Mouse (Mus musculus) cerebellum, postnatal 14 days (tissue): ENCODE data around the gene Dzip1l.

Source experiments
- DNase-seq, 2 experiments: peaks; one replicate each; pipeline ENCODE4 v3.0.0; 2021; ENCODE audit warnings: mixed read lengths in 2 of 2

Gene Dzip1l

DNA sequence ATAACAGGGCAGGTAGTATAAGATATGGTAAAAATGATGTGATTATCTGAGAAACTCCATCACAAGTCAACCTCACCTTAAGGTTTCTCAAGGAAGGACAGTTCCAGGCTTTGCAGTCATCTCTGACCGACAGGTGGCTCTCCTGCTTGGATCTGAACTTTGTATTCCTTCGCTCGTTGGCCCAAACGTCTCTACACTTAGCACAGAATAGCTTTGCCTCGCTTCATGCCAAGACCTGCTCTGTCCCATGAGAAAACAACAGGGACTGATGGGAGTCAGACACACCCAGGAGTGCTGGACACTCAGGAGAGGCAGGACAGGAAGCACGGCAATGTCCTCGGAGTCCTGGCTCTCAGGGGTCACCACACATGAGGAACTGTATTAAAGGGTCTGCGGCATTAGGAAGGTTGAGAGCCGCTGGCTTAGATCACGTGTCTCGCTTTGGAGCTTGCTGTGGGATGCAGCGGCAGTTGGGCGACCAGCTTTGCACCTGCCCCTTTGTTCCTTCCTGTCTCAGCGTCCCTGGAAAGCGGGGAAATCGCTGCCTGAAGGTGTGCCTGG is 32.4 kb downstream of the Dzip1l start:
- no peak for DNase-seq

DNA sequence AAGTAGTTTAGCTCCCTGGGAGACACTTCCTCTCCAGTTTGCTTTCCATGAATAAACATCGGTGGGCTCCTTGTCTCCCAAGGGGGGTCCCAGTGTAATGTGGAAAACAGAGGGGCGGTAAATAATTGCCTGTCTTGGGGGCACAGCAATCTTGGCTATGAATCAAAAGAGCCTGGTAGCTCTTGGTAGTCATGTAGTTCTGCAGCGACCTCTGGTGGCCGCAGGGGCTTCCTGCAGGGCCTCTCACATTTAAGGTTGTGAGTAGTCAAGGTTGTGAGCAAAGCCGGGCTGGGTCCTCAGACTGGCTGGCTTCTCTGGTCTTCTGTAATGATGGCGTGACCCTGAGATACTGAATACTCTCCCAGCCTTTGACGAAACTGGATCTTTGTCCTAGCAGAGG is 33.1 kb downstream of the Dzip1l start:
- DNase-seq: peak; percentile 75 to 84

DNA sequence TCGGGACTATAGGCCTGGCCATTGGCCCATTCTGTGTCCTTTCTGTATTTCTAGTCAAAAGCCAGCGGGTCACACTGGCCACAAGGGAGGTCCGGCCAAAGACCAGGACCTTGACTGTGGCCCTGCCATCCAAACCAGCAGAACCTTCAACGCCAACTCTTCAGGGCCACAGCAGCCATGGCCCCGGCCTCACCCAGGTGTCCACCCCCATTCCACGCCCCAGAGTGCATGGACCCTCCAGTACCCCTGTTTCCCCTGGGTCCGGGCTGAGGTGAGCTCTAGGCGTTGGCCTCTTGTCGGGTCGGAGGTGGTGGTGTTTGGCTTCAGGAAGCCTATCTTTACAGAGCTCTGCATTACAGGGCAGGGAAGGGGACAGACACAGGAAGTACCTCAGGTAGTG is 33.6 kb downstream of the Dzip1l start:
- DNase-seq: no peak

DNA sequence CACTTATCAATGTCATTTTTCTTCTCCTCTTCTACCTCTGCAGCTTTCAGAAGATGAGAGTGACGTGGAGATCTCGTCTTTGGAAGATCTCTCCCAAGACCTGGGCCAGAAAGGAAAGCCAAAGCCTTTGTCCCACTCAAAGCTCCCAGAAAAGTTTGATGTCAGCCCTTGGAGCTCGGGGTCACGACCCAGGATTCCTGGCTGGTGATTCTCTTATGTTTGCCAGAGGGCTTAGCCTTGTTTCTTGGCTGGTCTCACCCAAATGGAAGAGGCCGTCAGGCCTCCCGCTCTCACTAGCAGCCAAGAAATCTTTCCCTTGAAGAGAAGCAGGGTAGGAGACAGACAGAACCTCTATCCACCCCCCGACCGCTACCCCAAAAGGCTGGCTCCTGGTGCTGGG is 38.3 kb downstream of the Dzip1l start:
- DNase-seq: no peak

DNA sequence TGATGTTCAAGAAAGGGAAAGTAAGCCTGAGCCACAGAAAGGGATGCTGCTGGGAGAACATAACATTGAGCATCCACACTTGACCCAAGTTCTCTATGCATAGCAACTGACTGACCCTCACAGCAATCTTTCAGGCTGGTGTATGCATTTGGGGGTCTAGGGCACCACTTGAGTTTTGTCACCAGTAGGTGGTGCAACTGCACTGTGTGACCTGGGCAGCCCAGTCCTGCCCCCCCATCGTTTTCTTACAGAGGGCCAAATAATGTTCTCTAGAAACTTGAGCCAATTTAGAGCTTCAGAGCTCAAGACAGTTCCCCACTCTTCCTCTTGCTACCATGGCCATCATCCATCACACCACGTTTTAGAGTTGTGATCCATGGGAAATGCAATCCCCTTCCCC is 42.3 kb downstream of the Dzip1l start:
- DNase-seq: peak; percentile 42 to 58

DNA sequence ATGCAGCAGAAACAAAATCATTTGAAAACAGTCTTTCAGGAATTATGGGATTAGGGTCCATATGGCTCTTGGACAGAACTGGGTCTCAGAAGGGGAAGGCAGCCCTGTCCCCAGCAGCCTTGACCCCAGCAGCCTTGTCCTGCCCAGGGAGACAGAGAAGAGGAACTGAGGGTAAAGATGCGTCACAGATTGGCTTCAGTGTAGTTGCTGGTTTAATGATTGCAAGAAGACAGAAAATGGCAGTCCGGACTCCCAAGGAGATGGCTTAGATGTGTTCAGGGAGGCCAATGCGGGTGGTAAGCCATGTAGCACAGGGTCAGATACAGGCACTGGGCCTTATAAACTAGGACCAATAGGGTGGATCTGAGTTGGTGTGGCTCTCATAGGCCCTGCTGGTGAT is 46.4 kb downstream of the Dzip1l start:
- DNase-seq: no peak

DNA sequence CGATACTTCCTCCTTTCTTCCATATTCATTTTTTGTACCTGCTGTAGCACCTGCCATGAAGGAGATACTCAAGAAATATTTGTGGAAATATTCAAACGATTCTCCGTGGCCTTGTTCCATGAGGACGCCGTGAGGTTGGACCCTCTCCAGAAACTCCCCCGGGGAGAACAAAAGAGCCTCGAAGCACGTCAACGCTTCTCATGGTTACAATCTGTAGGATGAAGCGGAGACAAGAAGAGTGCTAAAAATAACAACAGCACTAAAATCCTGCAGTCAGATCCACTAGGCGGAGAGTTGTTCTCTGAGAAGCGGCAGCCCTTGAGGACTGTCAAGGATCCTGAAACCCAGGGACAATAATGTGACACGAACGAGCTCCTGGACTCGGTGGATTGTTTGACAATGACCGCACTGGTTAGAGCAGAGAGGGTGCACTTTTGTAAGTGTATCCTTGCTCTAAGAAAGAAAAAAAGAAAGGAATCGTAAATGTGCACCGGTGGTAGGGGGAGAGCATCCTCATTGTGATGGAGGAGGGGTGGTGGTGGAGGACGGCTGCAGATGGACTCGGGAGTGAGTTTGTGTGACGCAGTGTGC is 52.8 kb downstream of the Dzip1l start:
- peak; percentile 18 to 36 for DNase-seq

DNA sequence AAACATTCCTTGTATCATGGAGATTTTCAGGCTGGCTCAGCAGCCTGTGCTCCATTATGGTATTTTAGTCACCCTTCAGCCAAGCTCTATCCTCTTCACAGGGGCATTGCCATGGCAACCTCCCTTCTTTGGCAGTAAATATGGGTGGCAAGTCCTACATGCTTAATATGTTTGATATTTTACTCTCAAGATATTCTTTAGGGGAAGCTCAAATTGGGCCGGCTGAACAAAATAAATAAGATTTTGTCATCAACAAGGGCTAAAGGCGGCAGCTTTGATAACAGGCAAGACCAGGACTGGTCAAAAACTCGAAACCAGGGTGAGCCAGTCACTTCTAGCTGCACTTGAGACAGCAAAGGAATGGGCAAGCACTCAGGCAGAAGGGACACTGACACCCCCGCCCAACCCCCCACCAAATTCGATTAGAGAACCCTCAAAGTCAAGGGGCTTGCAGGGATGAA is 55.8 kb downstream of the Dzip1l start:
- peak; percentile 61 to 67 for DNase-seq

DNA sequence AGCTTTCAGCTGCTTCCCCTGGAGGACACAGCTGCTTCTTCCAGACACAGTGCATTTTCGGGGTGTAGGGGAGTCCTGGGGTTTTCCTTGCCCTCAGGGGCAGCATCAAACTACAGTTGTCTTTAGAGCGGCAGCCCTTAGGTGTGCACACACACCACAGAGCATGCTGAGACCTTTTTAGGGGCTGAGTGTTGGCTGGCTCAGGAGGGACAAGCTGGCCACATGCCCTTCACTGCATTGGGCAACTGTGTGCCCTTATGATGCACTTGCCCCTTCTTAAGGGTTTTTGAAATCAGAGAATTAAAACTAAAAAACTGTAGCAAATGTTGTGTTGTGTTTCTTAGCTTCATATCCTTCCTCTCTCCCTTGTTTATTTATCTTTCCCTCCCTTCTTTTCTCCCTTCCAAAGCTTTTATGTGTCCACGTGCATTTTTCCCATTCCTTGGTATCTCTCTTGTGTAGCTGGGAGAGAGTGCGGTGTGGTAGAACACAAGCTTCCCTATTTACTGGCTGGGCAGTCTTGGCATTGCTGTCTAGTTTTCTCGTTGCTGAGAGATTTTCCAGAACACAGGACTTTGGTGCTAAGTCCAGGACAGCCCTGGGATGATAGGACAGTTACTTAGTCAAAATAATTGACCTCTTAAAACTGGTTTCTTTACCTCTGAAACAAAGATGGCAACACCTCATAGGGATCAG is 56.4 kb downstream of the Dzip1l start:
- DNase-seq: peak; percentile 30 to 43

DNA sequence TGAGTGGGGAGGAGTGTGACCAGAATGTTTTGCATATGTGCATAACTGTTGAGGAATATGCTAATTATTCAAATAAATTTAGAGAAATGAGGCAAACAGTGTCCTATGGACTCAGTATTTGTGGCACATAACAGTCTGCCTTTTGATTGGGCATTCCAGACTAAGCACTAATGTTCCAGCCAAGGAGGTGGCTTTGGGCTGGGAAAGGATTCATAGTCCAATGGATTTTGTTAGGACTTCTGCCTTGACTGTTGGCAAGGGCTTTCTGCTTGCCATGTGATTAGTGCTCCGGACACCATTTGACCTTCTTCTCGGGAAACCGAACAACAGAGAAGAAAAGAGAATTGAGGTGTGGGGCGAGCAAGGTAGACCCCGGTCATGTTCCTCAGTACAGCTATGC is 60.5 kb downstream of the Dzip1l start:
- no peak for DNase-seq

DNA sequence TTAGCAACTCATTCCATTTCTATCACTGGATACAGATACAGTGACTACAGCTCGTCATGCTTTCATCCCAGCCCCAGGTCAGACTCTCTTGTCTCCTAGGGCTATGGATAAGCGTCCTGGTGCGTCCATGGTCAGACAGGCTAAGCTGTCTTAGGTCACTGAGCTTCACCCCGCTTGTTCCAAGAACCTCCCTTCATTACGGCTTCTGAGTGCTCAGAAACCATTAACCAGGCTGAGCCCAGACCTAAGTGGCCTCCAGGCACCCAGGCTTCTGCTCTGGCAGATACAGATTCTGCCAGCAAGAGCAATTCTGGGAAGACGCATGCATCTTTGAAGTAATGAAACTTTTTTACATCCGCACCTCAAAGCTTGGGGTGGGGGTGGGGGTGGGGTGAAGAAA is 61.1 kb downstream of the Dzip1l start:
- no peak for DNase-seq

DNA sequence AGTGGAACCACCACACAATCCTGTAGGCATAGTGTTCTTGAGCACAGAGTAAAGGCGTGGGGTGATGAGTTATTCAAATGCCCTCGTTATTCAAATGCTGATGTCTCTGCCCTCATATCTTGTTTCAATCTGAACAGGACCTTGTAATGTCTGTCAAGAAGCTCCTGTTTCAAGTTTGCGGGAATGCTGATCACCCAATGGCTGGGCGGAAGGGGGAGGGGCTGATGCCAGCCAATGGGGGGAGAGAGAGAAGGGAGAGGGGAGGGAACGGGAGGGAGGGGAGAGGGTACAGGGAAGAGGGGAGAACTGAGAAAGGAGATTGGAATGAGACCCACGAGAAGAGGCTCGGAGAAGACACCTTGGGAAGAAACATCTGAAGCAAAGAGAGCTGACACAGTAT is 65.7 kb downstream of the Dzip1l start:
- DNase-seq: no peak

DNA sequence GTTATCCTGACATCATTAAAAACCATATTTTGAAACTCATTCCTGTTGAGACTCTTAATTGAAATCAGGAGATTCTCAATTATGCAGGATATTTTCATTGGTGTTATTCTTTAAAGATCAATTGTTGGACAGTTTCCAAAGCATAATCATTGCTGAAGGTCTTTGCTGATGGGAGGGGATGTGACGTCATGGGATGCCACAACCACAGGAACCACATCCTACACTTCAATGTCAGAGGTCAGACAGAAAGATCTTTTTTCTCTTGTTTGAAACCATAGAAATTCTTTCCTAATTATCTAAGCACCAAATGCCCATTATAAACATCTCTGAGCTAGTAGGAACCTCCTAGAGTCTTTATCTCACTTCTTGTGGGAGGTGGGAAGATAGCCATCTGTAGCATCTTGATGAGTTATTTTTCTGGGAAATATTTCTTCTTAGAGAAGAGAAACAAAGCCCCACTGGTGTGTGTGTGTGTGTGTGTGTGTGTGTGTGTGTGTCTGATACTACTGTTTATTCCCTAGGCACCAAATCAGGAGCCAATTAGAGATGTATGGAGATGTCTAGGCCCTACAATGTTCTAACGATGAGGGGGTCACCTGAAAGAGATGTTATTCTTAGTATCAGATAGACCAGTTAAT is 70.6 kb downstream of the Dzip1l start:
- no peak for DNase-seq

DNA sequence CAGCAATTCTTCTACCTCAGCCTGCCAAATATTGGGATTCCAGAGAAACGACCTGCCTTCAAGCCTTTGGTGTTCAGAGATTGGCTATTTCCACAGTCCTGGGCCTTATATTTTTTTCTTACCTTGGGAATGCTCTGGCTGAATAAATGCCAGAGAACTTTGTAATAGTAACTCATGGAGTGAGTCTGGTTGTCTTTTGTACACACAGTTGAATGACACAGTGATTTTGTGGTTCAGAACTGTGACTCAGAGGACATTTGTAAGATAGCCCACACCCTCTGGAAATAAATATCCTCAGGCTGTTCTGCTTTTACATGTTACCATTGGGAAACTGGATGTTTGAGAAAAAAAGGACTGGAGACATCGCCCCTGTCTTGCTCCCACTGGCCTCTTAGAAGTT is 71.9 kb downstream of the Dzip1l start:
- DNase-seq: no peak

DNA sequence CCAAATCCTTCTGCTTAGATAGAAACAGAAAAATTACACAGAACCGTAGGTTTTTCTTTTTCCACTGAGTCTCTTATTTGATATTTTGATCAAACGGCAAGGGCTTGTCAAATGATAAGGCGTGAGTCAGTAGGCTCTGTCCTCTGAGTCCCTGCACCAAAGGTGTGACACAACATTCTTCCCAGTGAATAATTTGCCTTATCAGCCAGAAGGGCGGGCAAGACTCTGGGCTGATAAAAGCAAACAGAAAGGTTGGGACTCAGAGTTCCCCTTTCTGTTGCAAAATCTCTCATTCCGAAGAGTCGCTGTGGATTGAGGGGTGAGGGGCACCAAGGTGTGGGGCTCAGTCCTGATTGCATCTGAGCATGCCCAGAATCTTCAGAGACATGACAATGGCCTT is 72.9 kb downstream of the Dzip1l start:
- no peak for DNase-seq

DNA sequence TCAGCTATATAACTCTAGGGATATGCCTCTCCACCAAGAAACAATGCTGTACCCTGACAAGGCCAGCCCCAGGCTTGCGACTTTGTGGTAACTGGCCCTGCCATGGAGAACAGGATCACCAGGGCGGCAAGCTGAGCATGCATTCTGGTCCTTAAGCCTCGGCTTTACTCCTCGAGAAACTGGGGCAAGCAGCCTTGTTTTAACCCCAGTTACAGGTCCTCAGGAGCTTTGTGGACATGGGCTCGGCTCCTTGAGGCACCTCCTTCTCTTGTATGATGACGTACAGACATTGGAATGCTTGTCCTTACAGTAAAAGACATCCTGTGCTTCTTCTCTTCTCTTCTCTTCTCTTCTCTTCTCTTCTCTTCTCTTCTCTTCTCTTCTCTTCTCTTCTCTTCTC is 74.4 kb downstream of the Dzip1l start:
- no peak for DNase-seq

DNA sequence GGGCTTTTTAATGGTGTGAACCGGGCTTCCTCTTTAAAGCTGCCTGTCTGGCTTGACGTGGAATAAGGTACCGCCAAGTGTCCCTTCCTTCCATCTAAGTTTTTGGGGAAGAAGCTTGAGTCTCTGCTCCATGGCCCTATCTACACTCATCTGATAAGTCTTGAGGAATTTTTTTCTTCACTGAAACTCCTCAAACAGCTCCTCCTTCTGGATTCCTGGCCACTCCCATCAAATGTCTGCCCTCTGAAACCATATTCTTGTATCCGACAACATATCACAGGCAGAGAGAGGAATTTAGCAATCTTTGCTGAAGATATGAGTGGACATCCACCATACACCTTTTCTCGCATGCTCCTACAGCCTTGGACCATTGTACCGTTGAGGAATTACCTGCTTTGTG is 77.0 kb downstream of the Dzip1l start:
- DNase-seq: no peak

DNA sequence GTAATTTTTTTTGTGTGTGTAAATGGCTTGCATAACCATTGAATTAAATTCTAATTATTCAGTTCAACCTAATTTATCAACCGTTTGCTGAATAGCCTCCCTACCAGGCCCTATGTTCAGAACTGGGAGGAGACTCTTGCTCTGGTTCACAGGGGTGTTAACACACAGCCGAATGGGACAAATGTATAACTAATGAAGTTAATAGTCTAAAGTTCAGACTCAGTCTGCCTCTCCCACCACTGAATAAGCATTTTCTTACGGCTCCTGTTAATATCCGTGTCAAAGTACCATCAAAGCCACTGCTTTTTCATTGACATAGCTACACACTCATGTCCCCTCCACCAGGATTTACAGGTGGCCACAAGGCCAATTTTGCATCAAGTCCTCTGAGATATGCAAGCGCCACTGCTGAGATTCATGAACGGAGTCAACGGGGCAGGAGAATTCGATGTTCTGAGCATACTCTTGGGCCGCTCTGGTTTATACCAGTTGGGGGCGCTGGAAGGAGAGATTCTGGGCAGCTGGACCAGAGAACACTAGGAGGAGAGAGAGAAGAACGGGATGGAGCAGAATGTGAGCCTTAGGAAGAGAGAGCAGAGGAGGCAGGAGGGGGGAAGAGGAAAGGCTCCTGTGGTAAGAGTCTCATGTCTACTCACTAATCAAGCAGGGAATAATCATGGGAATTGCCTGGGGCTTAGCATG is 78.3 kb downstream of the Dzip1l start:
- no peak for DNase-seq

DNA sequence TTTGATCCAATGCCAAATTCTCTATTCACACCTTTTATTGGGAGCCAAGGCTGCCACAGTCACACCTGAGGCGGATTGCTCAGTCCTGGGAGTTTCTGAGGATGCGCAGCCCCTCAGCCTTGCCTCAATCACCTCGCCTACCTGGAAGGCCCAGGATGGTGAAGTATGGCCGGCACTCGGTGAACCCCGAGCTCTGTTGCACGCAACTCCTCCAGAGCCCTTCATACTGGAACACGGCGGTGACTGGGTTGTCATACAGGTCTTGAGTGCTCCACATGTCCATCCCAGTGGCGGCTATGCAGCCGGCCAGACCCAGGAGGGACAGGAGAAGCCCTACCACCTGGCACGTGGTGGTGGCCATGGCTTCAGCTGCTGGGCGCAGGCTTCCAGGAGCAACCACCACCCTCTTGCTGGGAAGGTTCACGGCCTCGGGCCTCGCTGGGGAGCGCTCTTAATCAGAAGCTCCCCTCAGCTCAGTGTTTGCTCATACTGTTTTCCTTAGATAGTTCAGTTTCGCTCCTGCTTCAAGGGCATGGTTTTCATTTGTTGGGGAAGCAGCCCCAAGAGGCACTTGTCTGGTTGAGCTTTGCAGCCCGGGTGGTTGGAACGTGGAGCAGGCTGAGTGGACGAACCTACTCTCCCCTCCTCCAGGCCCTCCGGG is 80.4 kb downstream of the Dzip1l start:
- DNase-seq: no peak

DNA sequence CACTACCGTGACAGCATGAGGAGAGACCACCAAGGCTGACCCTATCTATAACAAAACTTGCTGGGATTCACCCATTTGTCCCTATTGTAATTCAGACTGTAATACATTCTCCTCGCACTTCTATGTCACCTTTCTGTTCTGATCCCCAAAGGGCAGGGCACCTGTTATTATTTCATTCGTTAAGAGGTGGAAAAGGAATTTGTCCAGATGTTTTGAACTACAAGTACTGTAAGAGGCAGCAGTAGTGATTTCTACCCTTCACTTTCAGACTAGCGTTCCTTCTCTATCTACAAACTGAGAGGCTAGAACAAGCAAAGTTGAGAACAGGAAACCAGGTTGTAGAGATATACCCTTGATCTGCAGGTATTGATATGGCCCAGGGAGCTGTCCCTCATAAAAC is 81.0 kb downstream of the Dzip1l start:
- no peak for DNase-seq

DNA sequence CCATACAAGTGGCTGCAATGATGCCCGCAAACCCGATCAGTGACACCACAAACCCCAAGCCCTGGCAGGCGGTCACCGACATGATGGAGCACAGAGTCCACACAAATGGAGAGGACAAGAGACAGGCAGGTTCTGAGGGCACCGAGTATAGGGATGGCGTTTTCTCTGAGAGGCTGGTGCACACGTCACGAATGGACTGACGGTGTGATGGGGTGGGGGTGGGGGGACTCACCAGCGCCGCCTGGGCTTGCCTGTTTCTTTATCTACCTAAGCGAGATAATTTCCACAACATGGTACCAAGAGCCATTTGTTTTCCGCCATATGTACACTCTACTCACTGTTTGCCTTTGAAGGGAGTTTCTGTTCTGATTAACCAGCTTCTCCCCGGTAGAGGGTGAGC is 87.8 kb downstream of the Dzip1l start, which contains the start of gene Cldn18:
Gene Cldn18 (minus strand): TSS at position 134 of the 400 bp plus-strand sequence.
- DNase-seq: no peak
